Mouse (Mus musculus) stomach, embryonic 14.5 days (tissue): ENCODE measurements around the gene Pm20d1. TPM values are rescaled to one million over a fixed set of nuclear protein-coding genes. Genes with fewer than 3 reads are reported as not detected.
A peak's percentile ranks its signal among the peaks of the same experiment; 100 is the strongest.

ENCODE experiments used
- ATAC-seq: fragments of 200-750 bp; cut with Nextera tagmentation; 2 replicates; pipeline ENCODE4 v1.8.0; 2017; ENCODE audit warnings: low read depth, moderate TSS enrichment; ENCODE audit not compliant: insufficient number of reproducible peaks, insufficient read depth, low FRiP score
- H3K27ac ChIP-seq: fragments of 300-500 bp; sonication (generic); 2 replicates; pipeline ENCODE4 v1.5.1; 2014; ENCODE audit warnings: mild to moderate bottlenecking, low read length, moderate library complexity, mixed read lengths
- H3K27me3 ChIP-seq: fragments of 300-500 bp; sonication (generic); 2 replicates; pipeline ENCODE4 v1.6.1; 2014; ENCODE audit warnings: low read length, control low read depth, mixed read lengths; ENCODE audit not compliant: control insufficient read depth, insufficient read depth
- H3K36me3 ChIP-seq: fragments of 300-500 bp; sonication (generic); 2 replicates; pipeline ENCODE4 v1.6.1; 2014; ENCODE audit warnings: mild to moderate bottlenecking, control low read depth, low read length, moderate library complexity, mixed read lengths; ENCODE audit not compliant: control insufficient read depth, insufficient read depth
- H3K4me1 ChIP-seq: fragments of 300-500 bp; sonication (generic); 2 replicates; pipeline ENCODE4 v1.6.1; 2014; ENCODE audit warnings: low read length, control low read depth, mixed read lengths; ENCODE audit not compliant: control insufficient read depth, insufficient read depth
- H3K4me2 ChIP-seq: fragments of 300-500 bp; sonication (generic); replicated peaks from 2 replicates; pipeline ENCODE4 v1.6.1; 2014; ENCODE audit warnings: low read depth, low read length, control low read depth
- H3K4me3 ChIP-seq: fragments of 300-500 bp; sonication (generic); 2 replicates; pipeline ENCODE4 v1.5.1; 2014; ENCODE audit warnings: low read depth, low read length, control low read depth
- H3K9ac ChIP-seq: fragments of 300-500 bp; sonication (generic); replicated peaks from 2 replicates; pipeline ENCODE4 v1.6.1; 2014; ENCODE audit warnings: low read depth, mild to moderate bottlenecking, control low read depth, low read length, moderate library complexity, mixed read lengths
- H3K9me3 ChIP-seq: fragments of 300-500 bp; sonication (generic); 2 replicates; pipeline ENCODE4 v1.6.1; 2016; ENCODE audit warnings: low read depth, low read length, control low read depth; ENCODE audit not compliant: control insufficient read depth
- WGBS: fragments of 180-500 bp; shearing (Covaris S2); extraction: QIAGEN DNeasy Blood & Tissue Kit; methylation state at CpG from one replicate; pipeline ENCODE4 v1.1.7; 2014; 5-methylcytosine and 5-hydroxymethylcytosine counted together
- polyA plus RNA-seq: library from polyadenylated mRNA; unstranded; fragments of >200 nt; fragmentation: Nextera tagmentation; extraction: Ambion mirVana; gene quantifications from 2 replicates; pipeline ENCODE4 v1.2.1, GENCODE M21; 2014

The Pm20d1 gene
- polyA plus RNA-seq = 2.5 and 2.6 TPM in 2 replicates

DNA sequence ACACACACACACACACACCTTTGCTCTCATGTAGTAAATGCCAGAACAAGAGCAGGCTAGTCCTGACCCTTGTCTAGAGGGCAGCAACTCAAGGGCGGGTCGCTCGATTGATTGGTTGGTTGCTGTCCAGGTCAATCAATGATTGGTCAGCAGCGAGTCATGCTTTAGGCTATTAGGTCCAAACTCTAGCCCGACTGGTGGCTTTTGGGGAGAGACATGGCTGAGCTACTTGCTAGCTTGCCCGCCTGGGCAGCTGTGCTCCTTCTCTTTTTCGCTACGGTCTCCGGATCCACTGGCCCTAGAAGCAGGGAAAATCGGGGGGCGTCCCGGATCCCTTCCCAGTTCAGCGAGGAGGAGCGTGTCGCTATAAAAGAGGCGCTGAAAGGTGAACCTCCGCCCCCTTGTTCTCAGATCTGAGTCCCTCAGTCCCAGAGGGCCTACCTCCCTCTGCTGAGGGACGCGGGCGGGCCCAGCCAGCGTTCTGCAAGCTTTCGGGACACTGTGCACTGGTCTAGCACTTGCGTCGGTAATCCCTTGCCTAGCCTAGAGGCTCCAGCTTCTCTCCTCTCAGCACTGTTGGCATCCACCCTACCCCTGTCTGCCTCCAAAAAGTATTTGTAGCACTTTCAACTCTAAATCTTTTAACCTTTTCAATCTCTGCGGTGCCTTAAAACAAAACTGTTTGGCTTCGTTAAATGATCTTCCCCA lies at the start of gene Pm20d1:
Pm20d1 (plus strand) TSS at position 180 of the 708 bp plus-strand sequence.
- H3K9ac ChIP-seq = no peak within 1 kb of the TSS
- WGBS = 10% methylated on average over 26 of the region's 26 CpGs
- H3K4me2 ChIP-seq = peak within 1 kb of the TSS; percentile 37
- no peak within 1 kb of the TSS for H3K27ac ChIP-seq
- H3K36me3 ChIP-seq = no peaks in the 10 kb centered on the region
- peak; percentile 63; the same call in 1 of the 2 replicates for ATAC-seq
- no peaks in the 10 kb centered on the region for H3K27me3 ChIP-seq
- 0 out of 2 replicates have a peak within 1 kb of the TSS, but pooled peaks have one; percentile 17 for H3K4me3 ChIP-seq
- no peaks in the 10 kb centered on the region for H3K4me1 ChIP-seq
- H3K9me3 ChIP-seq = no peaks in the 10 kb centered on the region

DNA sequence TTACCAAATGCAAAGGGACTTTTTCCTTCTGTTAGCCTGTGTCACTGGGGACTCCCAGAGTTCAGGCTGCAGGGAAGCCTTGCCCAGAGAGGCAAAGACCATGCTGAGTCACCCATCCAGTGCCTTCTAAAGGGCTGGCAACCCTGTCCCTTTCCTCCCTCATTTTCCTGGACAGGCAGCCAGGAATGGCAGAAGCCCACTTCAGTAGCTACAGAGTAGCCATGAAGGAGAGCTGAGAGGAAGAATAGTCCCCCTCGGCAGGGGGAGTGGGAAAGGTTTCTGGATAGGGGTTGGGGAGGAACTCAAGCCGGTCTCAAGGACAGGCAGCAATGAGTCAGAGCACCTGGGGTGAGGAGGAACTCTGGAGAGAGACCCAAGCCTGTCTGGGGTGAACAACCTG lies 49.4 kb upstream of the Pm20d1 start:
- Histone ChIP-seq H3K36me3 (no peaks in the 10 kb centered on the region), H3K9ac (no peak overlapping the region), H3K27me3 (no peaks in the 10 kb centered on the region), H3K4me1 (0 out of 2 replicates have a peak, but pooled peaks cover 6% of the 10 kb centered on the region), H3K4me2 (no peak overlapping the region), H3K4me3 (no peak overlapping the region), H3K9me3 (no peaks in the 10 kb centered on the region), H3K27ac (no peak overlapping the region)
- ATAC-seq = no peak
- WGBS = 60% methylated on average over 2 of the region's 2 CpGs

DNA sequence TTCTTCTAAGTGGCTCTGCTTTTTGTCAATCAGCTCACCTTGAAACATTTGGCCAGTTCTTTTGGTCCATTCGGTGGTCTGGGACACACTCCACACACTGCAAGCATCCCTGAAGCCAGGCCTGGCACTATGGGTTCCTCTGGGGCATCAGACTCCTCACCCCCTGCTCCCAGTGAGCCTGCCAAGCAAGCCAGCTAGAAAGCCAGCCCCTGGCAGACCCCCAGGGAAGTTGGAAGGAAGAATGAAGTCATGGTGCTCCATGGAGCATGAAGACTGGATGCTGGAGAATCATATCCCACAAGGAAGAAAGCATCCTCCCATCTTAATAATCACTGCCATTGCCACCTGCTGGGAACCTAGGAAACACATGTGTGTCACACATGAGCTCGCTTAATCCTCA lies 48.5 kb upstream of the Pm20d1 start:
- 0 out of 2 replicates have a peak, but pooled peaks cover 4% of the 10 kb centered on the region for H3K4me1 ChIP-seq
- no peaks in the 10 kb centered on the region for H3K27me3 ChIP-seq
- 77% methylated on average over 2 of the region's 2 CpGs for WGBS
- no peak overlapping the region for H3K4me2 ChIP-seq
- H3K4me3 ChIP-seq = no peak overlapping the region
- H3K9ac ChIP-seq = no peak overlapping the region
- no peak overlapping the region for H3K27ac ChIP-seq
- no peaks in the 10 kb centered on the region for H3K36me3 ChIP-seq
- no peak for ATAC-seq
- H3K9me3 ChIP-seq = no peaks in the 10 kb centered on the region

DNA sequence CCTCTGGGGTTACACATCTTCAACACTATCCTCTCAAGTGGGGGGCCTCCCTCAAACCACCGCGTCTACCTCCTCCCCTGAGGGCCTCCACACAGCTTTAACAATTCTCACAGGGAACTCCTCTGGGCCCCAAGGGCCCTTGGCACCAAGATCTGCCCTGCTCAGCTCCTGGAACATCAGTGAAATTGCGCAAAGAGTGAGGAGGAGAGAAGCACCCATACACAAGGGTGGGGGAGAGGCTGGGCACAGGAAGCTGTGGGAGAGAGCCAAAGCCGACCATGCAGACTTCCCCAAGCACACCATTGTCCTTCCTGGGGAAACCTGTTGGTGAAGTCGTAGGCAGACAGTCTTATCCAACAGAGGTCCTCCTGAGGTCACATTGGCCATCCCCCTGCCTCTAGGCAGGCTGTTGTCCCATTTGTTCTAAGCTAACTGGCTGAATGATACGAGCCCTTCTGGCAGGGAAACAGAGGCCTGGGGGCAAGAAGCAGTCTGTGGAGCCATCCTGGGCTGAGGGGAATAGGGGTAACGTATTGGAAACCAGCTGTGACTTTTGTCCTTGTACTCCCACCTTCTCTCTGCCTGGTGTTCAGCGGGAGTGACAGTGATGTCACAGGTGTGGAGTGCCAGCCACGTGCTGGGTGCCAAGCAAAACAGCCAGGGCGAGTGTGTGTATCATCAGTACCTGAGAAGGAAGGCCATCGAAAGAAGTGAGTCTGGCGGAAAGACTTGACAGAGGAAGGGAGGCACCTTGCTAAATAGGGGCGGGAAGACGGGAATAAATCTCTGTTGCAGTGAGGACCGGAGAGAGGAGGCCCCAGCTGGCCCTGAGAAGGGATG lies 47.3 kb upstream of the Pm20d1 start:
- H3K27ac ChIP-seq = no peak overlapping the region
- no peak for ATAC-seq
- H3K4me1 ChIP-seq = no peaks in the 10 kb centered on the region
- H3K9me3 ChIP-seq = no peaks in the 10 kb centered on the region
- H3K4me2 ChIP-seq = no peak overlapping the region
- WGBS = 69% methylated on average over 15 of the region's 15 CpGs
- H3K36me3 ChIP-seq = no peaks in the 10 kb centered on the region
- H3K9ac ChIP-seq = no peak overlapping the region
- no peak overlapping the region for H3K4me3 ChIP-seq
- H3K27me3 ChIP-seq = no peaks in the 10 kb centered on the region

DNA sequence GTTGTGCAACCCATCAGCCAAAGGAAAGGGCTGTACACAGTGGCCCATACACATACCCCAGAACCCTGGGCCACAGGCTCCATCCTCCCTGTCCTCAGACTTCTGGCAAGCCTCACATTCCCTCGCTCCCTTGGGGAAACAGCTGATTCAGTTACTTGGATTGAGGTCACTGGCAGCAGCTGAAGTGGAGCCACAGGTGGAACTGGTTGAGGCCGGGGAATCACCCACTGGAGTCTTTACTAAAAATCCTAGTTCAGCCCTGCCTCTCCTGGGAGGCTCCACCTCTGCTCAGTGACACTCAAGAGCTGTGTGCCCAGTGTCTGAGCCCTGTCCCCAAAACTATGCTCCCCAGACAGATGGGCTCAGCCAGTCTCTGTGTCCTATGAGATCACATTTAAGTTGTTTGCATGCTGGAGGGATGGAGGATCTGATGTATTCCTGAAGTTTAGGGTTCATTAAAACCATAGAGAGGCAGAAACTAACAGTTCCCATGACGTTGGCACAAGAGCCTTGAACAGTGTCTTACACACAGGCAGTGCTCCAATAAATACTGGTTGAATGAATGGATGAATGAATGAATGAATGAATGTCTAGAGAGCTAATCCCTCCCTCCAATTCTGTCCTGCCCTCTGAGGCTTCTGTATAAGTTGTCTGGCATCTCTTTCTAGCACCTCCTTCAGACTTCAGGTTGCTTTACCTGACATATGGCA lies 45.8 kb upstream of the Pm20d1 start:
- Histone ChIP-seq H3K36me3 (no peaks in the 10 kb centered on the region), H3K9ac (no peak overlapping the region), H3K27me3 (no peaks in the 10 kb centered on the region), H3K4me2 (no peak overlapping the region), H3K4me3 (no peak overlapping the region), H3K27ac (no peak overlapping the region), H3K9me3 (no peaks in the 10 kb centered on the region), H3K4me1 (no peaks in the 10 kb centered on the region)
- ATAC-seq = no peak
- 82% methylated on average over 3 of the region's 3 CpGs for WGBS

DNA sequence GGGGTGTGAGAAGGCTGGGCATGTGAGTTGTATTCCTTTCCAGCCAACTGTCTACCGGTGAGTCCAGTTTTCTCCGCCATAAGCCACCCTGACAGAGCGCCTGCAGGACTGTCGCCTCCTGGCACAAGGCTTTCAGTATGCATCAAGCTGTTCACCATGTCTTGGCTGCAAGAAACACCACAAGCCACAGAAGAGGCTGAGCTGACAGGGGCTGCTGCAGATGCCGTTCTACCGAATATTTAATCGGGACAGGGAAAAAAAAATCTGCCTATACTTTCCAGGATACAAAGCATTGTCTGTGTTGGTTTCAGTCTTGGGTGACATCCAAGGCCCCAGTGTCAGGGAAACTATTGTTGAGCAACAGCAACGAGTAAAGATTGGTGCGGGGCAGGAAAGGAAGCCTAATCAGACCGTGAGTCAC lies 45.3 kb upstream of the Pm20d1 start:
- Histone ChIP-seq H3K36me3 (no peaks in the 10 kb centered on the region), H3K9ac (no peak overlapping the region), H3K4me3 (no peak overlapping the region), H3K27me3 (no peaks in the 10 kb centered on the region), H3K9me3 (no peaks in the 10 kb centered on the region), H3K4me1 (no peaks in the 10 kb centered on the region), H3K27ac (no peak overlapping the region), H3K4me2 (no peak overlapping the region)
- ATAC-seq = no peak; the same call in 1 of the 2 replicates
- WGBS = 65% methylated on average over 10 of the region's 10 CpGs

DNA sequence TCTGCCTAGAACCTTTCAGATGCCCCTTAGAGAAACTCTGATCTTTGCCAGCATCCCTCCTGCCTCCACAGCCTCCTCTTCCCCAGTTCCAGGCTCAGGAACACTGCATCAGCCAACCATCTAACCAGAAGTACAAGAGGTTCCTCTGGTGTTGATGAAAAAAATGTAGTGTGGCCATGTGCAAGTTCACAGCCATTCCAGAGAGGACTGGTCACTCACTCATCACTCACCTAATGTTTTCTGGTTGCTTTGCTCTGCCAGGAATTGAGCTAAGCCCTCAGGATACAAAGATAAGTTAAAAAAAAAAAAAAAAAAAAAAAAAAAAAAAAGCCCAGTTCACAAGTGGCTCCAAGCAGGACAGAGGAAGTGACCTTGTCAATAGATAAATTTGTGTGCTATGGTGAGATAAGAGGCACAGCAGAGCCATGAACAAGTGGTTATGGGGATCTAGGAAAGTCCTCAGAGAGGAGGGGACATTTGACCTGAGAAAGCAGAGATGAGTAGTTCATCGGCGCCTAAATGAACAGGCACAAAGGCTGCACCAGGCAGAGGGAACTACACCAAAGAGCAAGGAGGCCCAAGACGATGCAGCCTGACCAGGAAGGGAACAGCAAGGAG lies 42.9 kb upstream of the Pm20d1 start:
- WGBS = 67% methylated on average over 3 of the region's 3 CpGs
- H3K27ac ChIP-seq = no peak overlapping the region

DNA sequence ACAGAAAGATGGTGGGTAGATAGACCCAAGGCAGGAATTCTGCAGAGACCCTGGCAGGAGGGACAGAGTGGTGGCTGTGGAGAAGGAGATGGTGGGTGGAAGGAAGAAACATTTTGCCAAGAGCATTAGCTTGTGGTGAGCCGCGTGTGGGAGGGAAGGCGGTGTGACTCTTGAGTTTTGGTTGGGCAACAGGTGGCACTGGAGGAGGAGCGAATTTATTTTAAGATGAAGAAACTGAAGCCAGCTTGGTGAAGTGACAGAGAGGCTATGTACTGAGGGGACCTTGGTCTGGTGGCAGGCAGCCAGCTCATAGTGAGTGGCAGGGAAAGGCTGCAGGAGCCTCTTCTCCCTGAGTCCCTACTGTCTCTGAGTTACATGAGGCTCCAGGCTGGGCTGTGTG lies 42.3 kb upstream of the Pm20d1 start:
- WGBS = 83% methylated on average over 4 of the region's 4 CpGs
- ATAC-seq = no peak
- Histone ChIP-seq H3K36me3 (no peaks in the 10 kb centered on the region), H3K9ac (no peak overlapping the region), H3K4me2 (no peak overlapping the region), H3K4me3 (no peak overlapping the region), H3K27me3 (no peaks in the 10 kb centered on the region), H3K9me3 (no peaks in the 10 kb centered on the region), H3K27ac (no peak overlapping the region), H3K4me1 (no peaks in the 10 kb centered on the region)

More for the DNA sequence above, 42.9 kb upstream of the Pm20d1 start:
- Histone ChIP-seq H3K36me3 (no peaks in the 10 kb centered on the region), H3K4me3 (no peak overlapping the region), H3K27me3 (no peaks in the 10 kb centered on the region), H3K9me3 (no peaks in the 10 kb centered on the region), H3K9ac (no peak overlapping the region), H3K4me2 (no peak overlapping the region), H3K4me1 (no peaks in the 10 kb centered on the region)
- no peak for ATAC-seq
